Mouse (Mus musculus): ENCODE measurements around the gene Gtf2i. TPM values are rescaled to one million over a fixed set of nuclear protein-coding genes. Genes with fewer than 3 reads are reported as not detected.

The Gtf2i gene
- polyA plus RNA-seq, 1 experiment from 2014 or later, result 29.8 TPM

- no peak for ATAC-seq
- H3K4me2 ChIP-seq (ENCODE audit: low read depth, low read length), result no peak overlapping the region
- TF ChIP-seq CTCF (IDR thresholded peaks at IDR 0.05; ENCODE audit: low read depth) (no peak), EP300 (IDR thresholded peaks at IDR 0.05; ENCODE audit: low read depth) (no peak)
- H3K27me3 ChIP-seq (ENCODE audit: insufficient read depth, low read length), result no peaks in the 10 kb centered on the region
- H3K9ac ChIP-seq (replicated peaks), result no peak overlapping the region
- H3K27ac ChIP-seq (ENCODE audit: low read depth), result no peak overlapping the region
- 88% methylated on average over 6 of the region's 6 CpGs for WGBS (ENCODE audit: insufficient replicate concordance)
- peaks cover 68% of the 10 kb centered on the region for H3K36me3 ChIP-seq (replicated peaks; ENCODE audit: insufficient read depth, low read length)
- no peaks in the 10 kb centered on the region for H3K9me3 ChIP-seq (ENCODE audit: low read length)
- no peak overlapping the region for H3K4me3 ChIP-seq (ENCODE audit: low read depth, low read length)
- no peak for DNase-seq
- no peaks in the 10 kb centered on the region; the same call in 1 of the 2 replicates for H3K4me1 ChIP-seq (ENCODE audit: insufficient read depth)
These were observed 23.5 kb downstream of the Gtf2i start for GRCm38 (mm10) chr5:134291096-134291495.

- Histone ChIP-seq H3K4me3 (ENCODE audit: low read depth, low read length) (no peak overlapping the region), H3K36me3 (replicated peaks; ENCODE audit: insufficient read depth, low read length) (peaks cover 76% of the 10 kb centered on the region), H3K9me3 (ENCODE audit: low read length) (no peaks in the 10 kb centered on the region), H3K4me2 (ENCODE audit: low read depth, low read length) (no peak overlapping the region), H3K27ac (ENCODE audit: low read depth) (no peak overlapping the region), H3K4me1 (ENCODE audit: insufficient read depth) (no peaks in the 10 kb centered on the region), H3K9ac (replicated peaks) (no peak overlapping the region), H3K27me3 (ENCODE audit: insufficient read depth, low read length) (no peaks in the 10 kb centered on the region)
- ATAC-seq (no peak), DNase-seq (no peak)
- WGBS (ENCODE audit: insufficient replicate concordance), result 92% methylated on average over 12 of the region's 12 CpGs
- TF ChIP-seq EP300 (IDR thresholded peaks at IDR 0.05; ENCODE audit: low read depth) (no peak), CTCF (IDR thresholded peaks at IDR 0.05; ENCODE audit: low read depth) (no peak)
These were observed 24.5 kb downstream of the Gtf2i start for GRCm38 (mm10) chr5:134289935-134290560.

GRCm38 (mm10) chr5:134288071-134288470 lies 26.5 kb downstream of the Gtf2i start:
- Histone ChIP-seq H3K9me3 (ENCODE audit: low read length) (no peaks in the 10 kb centered on the region), H3K27ac (ENCODE audit: low read depth) (no peak overlapping the region), H3K4me1 (ENCODE audit: insufficient read depth) (no peaks in the 10 kb centered on the region), H3K9ac (replicated peaks) (no peak overlapping the region), H3K4me2 (ENCODE audit: low read depth, low read length) (no peak overlapping the region), H3K4me3 (ENCODE audit: low read depth, low read length) (no peak overlapping the region), H3K27me3 (ENCODE audit: insufficient read depth, low read length) (no peaks in the 10 kb centered on the region), H3K36me3 (replicated peaks; ENCODE audit: insufficient read depth, low read length) (peaks cover 76% of the 10 kb centered on the region)
- ATAC-seq (no peak), DNase-seq (no peak)
- no peak for TF ChIP-seq CTCF (IDR thresholded peaks at IDR 0.05; ENCODE audit: low read depth)
- TF ChIP-seq EP300 (IDR thresholded peaks at IDR 0.05; ENCODE audit: low read depth), result no peak
- 94% methylated on average over 3 of the region's 3 CpGs for WGBS (ENCODE audit: insufficient replicate concordance)

- H3K4me1 ChIP-seq (ENCODE audit: insufficient read depth), result no peaks in the 10 kb centered on the region
- H3K9ac ChIP-seq (replicated peaks), result no peak overlapping the region
- no peaks in the 10 kb centered on the region for H3K9me3 ChIP-seq (ENCODE audit: low read length)
- H3K27me3 ChIP-seq (ENCODE audit: insufficient read depth, low read length), result no peaks in the 10 kb centered on the region
- H3K4me3 ChIP-seq (ENCODE audit: low read depth, low read length), result no peak overlapping the region
- DNase-seq (no peak), ATAC-seq (no peak)
- peaks cover 64% of the 10 kb centered on the region for H3K36me3 ChIP-seq (replicated peaks; ENCODE audit: insufficient read depth, low read length)
- 89% methylated on average over 12 of the region's 12 CpGs for WGBS (ENCODE audit: insufficient replicate concordance)
- TF ChIP-seq CTCF (IDR thresholded peaks at IDR 0.05; ENCODE audit: low read depth) (no peak), EP300 (IDR thresholded peaks at IDR 0.05; ENCODE audit: low read depth) (no peak)
- no peak overlapping the region for H3K4me2 ChIP-seq (ENCODE audit: low read depth, low read length)
- H3K27ac ChIP-seq (ENCODE audit: low read depth), result no peak overlapping the region
These were observed 29.6 kb downstream of the Gtf2i start for GRCm38 (mm10) chr5:134284921-134285320.

GRCm38 (mm10) chr5:134282603-134283002 lies 32.0 kb downstream of the Gtf2i start:
- peaks cover 62% of the 10 kb centered on the region for H3K36me3 ChIP-seq (replicated peaks; ENCODE audit: insufficient read depth, low read length)
- H3K4me1 ChIP-seq (ENCODE audit: insufficient read depth), result no peaks in the 10 kb centered on the region
- ATAC-seq, result no peak

GRCm38 (mm10) chr5:134282076-134282475 lies 32.5 kb downstream of the Gtf2i start:
- WGBS (ENCODE audit: insufficient replicate concordance), result 56% methylated on average over 3 of the region's 3 CpGs
- Histone ChIP-seq H3K9me3 (ENCODE audit: low read length) (no peaks in the 10 kb centered on the region), H3K27ac (ENCODE audit: low read depth) (no peak overlapping the region), H3K4me3 (ENCODE audit: low read depth, low read length) (no peak overlapping the region), H3K9ac (replicated peaks) (no peak overlapping the region), H3K36me3 (replicated peaks; ENCODE audit: insufficient read depth, low read length) (peaks cover 62% of the 10 kb centered on the region), H3K4me2 (ENCODE audit: low read depth, low read length) (no peak overlapping the region), H3K4me1 (ENCODE audit: insufficient read depth) (no peaks in the 10 kb centered on the region), H3K27me3 (ENCODE audit: insufficient read depth, low read length) (no peaks in the 10 kb centered on the region)
- TF ChIP-seq EP300 (IDR thresholded peaks at IDR 0.05; ENCODE audit: low read depth), result no peak
- no peak for TF ChIP-seq CTCF (IDR thresholded peaks at IDR 0.05; ENCODE audit: low read depth)
- ATAC-seq, result no peak
- DNase-seq, result no peak

More at GRCm38 (mm10) chr5:134282603-134283002, 32.0 kb downstream of the Gtf2i start:
- Histone ChIP-seq H3K4me2 (ENCODE audit: low read depth, low read length) (no peak overlapping the region), H3K9me3 (ENCODE audit: low read length) (no peaks in the 10 kb centered on the region), H3K27me3 (ENCODE audit: insufficient read depth, low read length) (no peaks in the 10 kb centered on the region), H3K9ac (replicated peaks) (no peak overlapping the region), H3K4me3 (ENCODE audit: low read depth, low read length) (no peak overlapping the region), H3K27ac (ENCODE audit: low read depth) (no peak overlapping the region)
- TF ChIP-seq CTCF (IDR thresholded peaks at IDR 0.05; ENCODE audit: low read depth), result no peak
- whole genome bisulfite sequencing (ENCODE audit: insufficient replicate concordance), result 80% methylated on average over 9 of the region's 9 CpGs
- no peak for DNase-seq
